Mouse (Mus musculus) stomach, adult 2 months (tissue): ENCODE results near the gene Mettl7a3. TPM values are rescaled to one million over a fixed set of nuclear protein-coding genes. Genes with fewer than 3 reads are reported as not detected.

Source experiments
- polyA plus RNA-seq: library from polyadenylated mRNA; depleted of rRNA; stranded (reverse); fragments of >200 nt; gene quantifications from 2 replicates; pipeline ENCODE4 v1.2.3, GENCODE M21; 2012; rRNA removed

Gene Mettl7a3
- polyA plus RNA-seq = not detected in 2 replicates

DNA sequence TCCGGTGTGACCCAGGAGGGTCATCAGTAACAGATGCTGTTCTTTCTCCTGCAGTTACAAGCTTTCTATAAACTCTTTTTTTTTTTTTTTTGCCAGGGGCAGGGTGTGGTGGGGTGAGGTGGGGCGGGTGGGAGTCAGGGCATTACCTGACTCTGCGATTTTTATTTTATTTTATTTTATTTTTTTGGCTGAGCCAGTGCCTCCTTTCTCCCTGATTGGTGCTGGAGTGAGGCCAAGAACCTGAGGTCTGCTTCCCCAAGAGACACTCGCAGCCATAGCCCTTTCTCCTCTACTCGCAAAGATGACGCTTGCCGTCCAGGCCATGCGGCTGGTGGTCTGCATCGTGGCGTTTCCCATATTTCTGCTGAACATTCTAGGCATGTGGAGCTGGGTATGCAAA, at the start of gene Mettl7a3:
Gene Mettl7a3, plus strand, starts transcription at position 301 of the 400 bp plus-strand sequence.

GRCm38 (mm10) chr15:100304019-100304991, 30.4 kb upstream of the Mettl7a3 start, which contains the start of gene Mettl7a1:
Gene Mettl7a1 (plus strand): TSS chr15:100304140.

GRCm38 (mm10) chr15:100352711-100353250, 18.1 kb downstream of the Mettl7a3 start, which contains the start of the genes Methig1 and Mettl7a2:
Gene Methig1 (plus strand): TSS chr15:100353149.
Gene Mettl7a2 (plus strand): TSS chr15:100353200.

GRCm38 (mm10) chr15:100364242-100364641, 29.5 kb downstream of the Mettl7a3 start, which contains the start of gene Higd1c:
Gene Higd1c (plus strand): TSS chr15:100364542.

Other genes starting within 250 kb of the Mettl7a3 start
- 21.4 and 24.5 TPM in 2 replicates for gene Atf1, start 107.1 kb upstream of the Mettl7a3 start, polyA plus RNA-seq
- gene Tmprss12, start 54.1 kb upstream of the Mettl7a3 start, polyA plus RNA-seq = not detected in 2 replicates
- 20.3 and 26.2 TPM in 2 replicates for gene Mettl7a1, start 30.8 kb upstream of the Mettl7a3 start, polyA plus RNA-seq
- not detected in 2 replicates for gene Methig1, start 18.2 kb downstream of the Mettl7a3 start, polyA plus RNA-seq
- not detected in 2 replicates for gene Mettl7a2, start 18.3 kb downstream of the Mettl7a3 start, polyA plus RNA-seq
- gene Higd1c, start 29.6 kb downstream of the Mettl7a3 start, polyA plus RNA-seq = not detected in 2 replicates
- gene Gm5475, start 87.2 kb downstream of the Mettl7a3 start, polyA plus RNA-seq = not detected in 2 replicates
- gene Slc11a2, start 90.1 kb downstream of the Mettl7a3 start, polyA plus RNA-seq = 16.2 and 19.2 TPM in 2 replicates
- 10.1 and 11.2 TPM in 2 replicates for gene Letmd1, start 134.1 kb downstream of the Mettl7a3 start, polyA plus RNA-seq
- 0.86 and 0.95 TPM in 2 replicates for gene Csrnp2, start 160.6 kb downstream of the Mettl7a3 start, polyA plus RNA-seq
- gene Tfcp2, start 217.1 kb downstream of the Mettl7a3 start, polyA plus RNA-seq = 3.4 and 4.8 TPM in 2 replicates